Mouse (Mus musculus) ES-Bruce4 (cell line): ENCODE data around the gene Tspan2.

Experiments
- CTCF ChIP-seq: IDR thresholded peaks from one replicate; pipeline ENCODE4 v1.8.1; 2011; ENCODE audit warnings: low read depth, low read length
- POLR2A ChIP-seq: IDR thresholded peaks from one replicate; pipeline ENCODE4 v1.8.1; 2011; ENCODE audit warnings: low read length; ENCODE audit not compliant: insufficient read depth

DNA sequence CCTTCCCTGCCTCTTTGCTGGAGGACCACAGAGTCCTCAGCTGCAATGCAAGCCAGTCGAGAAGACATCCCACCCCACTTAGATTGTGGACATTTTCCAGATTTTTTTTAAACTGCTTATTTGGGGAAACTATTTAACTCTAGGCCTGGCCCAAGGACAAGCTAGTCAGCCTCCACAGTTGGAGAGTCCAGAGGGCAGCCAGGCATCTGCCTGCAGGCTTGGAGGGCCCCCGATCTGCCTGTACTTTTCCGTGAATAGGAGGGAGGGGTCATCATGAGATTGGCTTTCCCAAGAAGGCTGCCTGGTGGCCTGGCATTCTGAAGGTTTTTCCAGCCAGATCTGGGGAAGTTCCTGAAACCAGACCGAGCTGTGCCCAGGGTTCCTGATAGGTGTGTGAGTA, 33.0 kb upstream of the Tspan2 start:
- TF ChIP-seq CTCF, result no peak
- no peak for TF ChIP-seq POLR2A
